Comparison of ENCODE assay signal across 21 mouse cellular contexts in the genomic region with DNA sequence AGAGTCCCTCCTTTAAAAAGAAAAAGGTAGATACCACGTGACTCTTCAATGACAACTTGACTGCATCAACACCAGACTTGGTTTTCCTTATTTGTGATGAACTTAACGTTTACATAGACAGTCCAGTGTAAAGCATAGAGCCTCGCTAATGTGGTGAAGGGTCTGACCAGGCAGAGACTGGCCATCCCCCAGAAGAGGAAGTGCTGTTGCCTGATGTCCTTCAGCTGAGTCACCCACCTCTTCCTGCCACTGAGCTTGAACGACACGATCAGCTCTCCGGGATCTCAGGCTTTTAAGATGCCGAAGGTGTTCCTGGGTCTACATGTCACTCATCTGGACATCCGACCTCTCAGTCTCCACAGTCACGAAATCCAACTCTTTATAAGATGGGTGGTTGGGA.
"Had no signal": no experiment of that assay in that cellular context is flagged by ENCODE, and none has a peak within 500 bp of the region (broad histone marks: within the 10 kb centered on the region; RNA-seq: fewer than 3 reads in every experiment).

No protein-coding gene starts in this region.

- ATAC-seq: liver, postnatal 0 days; lung, postnatal 0 days; midbrain, embryonic 16.5 days had no signal

- DNase-seq: liver, postnatal 0 days; lung, adult 2 months; lung, postnatal 14 days; lung, postnatal 36 days; midbrain, embryonic 14.5 days; right cerebral cortex, postnatal 14 days; thymus, adult 2 months; thymus, postnatal 25 days; thymus, postnatal 4 days had no signal

- H3K9ac ChIP-seq: liver, embryonic 15.5 days; liver, postnatal 0 days; lung, embryonic 15.5 days; midbrain, embryonic 12.5 days; neural tube, embryonic 13.5 days; neural tube, embryonic 15.5 days; stomach, embryonic 15.5 days had no signal

- H3K4me1 ChIP-seq: liver, embryonic 15.5 days; lung, embryonic 15.5 days; midbrain, embryonic 10.5 days; midbrain, embryonic 12.5 days; neural tube, embryonic 13.5 days; neural tube, embryonic 15.5 days; stomach, embryonic 15.5 days had no signal

- H3K4me2 ChIP-seq: liver, embryonic 15.5 days; lung, embryonic 15.5 days; midbrain, embryonic 12.5 days; neural tube, embryonic 13.5 days; neural tube, embryonic 15.5 days; stomach, embryonic 15.5 days had no signal

- H3K27me3 ChIP-seq: liver, embryonic 15.5 days; lung, embryonic 15.5 days; midbrain, embryonic 12.5 days; neural tube, embryonic 13.5 days; neural tube, embryonic 15.5 days; stomach, embryonic 15.5 days had no signal

- H3K27ac ChIP-seq: liver, embryonic 15.5 days; lung, embryonic 15.5 days; macrophage; midbrain, embryonic 10.5 days; midbrain, embryonic 12.5 days; neural tube, embryonic 13.5 days; neural tube, embryonic 15.5 days; stomach, embryonic 15.5 days; stomach, postnatal 0 days had no signal

- H3K4me3 ChIP-seq: liver, embryonic 15.5 days; lung, embryonic 15.5 days; midbrain, embryonic 10.5 days; midbrain, embryonic 12.5 days; myocyte; neural tube, embryonic 13.5 days; neural tube, embryonic 15.5 days; stomach, embryonic 15.5 days had no signal

- H3K9me3 ChIP-seq: liver, embryonic 15.5 days; lung, embryonic 15.5 days; midbrain, embryonic 10.5 days; midbrain, embryonic 12.5 days; neural tube, embryonic 13.5 days; neural tube, embryonic 15.5 days; stomach, embryonic 15.5 days had no signal

- H3K36me3 ChIP-seq: liver, embryonic 15.5 days; lung, embryonic 15.5 days; midbrain, embryonic 10.5 days; midbrain, embryonic 12.5 days; neural tube, embryonic 13.5 days; neural tube, embryonic 15.5 days; stomach, embryonic 15.5 days had no signal
